Mouse (Mus musculus) embryonic stem cell, embryonic (primary cell): ENCODE measurements at regions not wholly inside any gene's neighbourhood (a gene's known extent, or its start where the extent isn't known, plus 50 kb on each side); places are given as distances from the start of the nearest gene placed in this dataset.

Source experiments
- CTCF ChIA-PET, 4 experiments: fragments of 300-600 bp in 2 of 4; fragments of 350-600 bp in 2 of 4; sonication (Branson Sonifier 250); formaldehyde crosslinking; loops; one replicate each; lab custom pipeline; 2022; ENCODE audit warnings: inconsistent platforms in 2 of 4; lab: Charles Lee
- POLR2A ChIA-PET, 4 experiments: fragments of 300-600 bp in 2 of 4; fragments of 350-600 bp in 2 of 4; sonication (Branson Sonifier 250); formaldehyde crosslinking; loops; one replicate each; lab custom pipeline; 2022; ENCODE audit warnings: antibody characterized with exemption in 4 of 4, inconsistent platforms in 1 of 4; lab: Charles Lee

- ChIA-PET CTCF (no interaction called here), POLR2A (no interaction called here)
Observed at GRCm38 (mm10) chr3:147968271-147968670, 1022.1 kb downstream of the Adgrl2 start.

GRCm38 (mm10) chr3:147967866-147968265 is 1022.5 kb downstream of the Adgrl2 start:
- POLR2A ChIA-PET, result interaction anchor here in 1 of 4 experiments (0.6 kb wide), 1 partner anchor 124 kb away, joined by 4 read pairs; no protein-coding TSS in a partner anchor
- CTCF ChIA-PET, result no interaction called here

- POLR2A ChIA-PET, result interaction anchor here in 1 of 4 experiments (0.6 kb wide), 1 partner anchor 123 kb away, joined by 4 read pairs; no protein-coding TSS in a partner anchor
Observed at GRCm38 (mm10) chr3:147967261-147967660, 1023.1 kb downstream of the Adgrl2 start.

GRCm38 (mm10) chr3:147966827-147967226 is 1023.5 kb downstream of the Adgrl2 start:
- CTCF ChIA-PET, result interaction anchor here in 1 of 4 experiments (0.6 kb wide), 2 partner anchors 29 to 37 kb away, joined by 3 read pairs; no protein-coding TSS in a partner anchor
- POLR2A ChIA-PET, result no interaction called here

More at GRCm38 (mm10) chr3:147967261-147967660, 1023.1 kb downstream of the Adgrl2 start:
- CTCF ChIA-PET, result interaction anchor here in 1 of 4 experiments (0.6 kb wide), 2 partner anchors 28 to 36 kb away, joined by 3 read pairs; no protein-coding TSS in a partner anchor

- ChIA-PET CTCF (interaction anchor here in 2 of 4 experiments (0.6 to 0.7 kb wide), 3 partner anchors 29 to 837 kb away, joined by 3 read pairs; no protein-coding TSS in a partner anchor), POLR2A (no interaction called here)
Observed at GRCm38 (mm10) chr3:147966379-147966778, 1024.0 kb downstream of the Adgrl2 start.

GRCm38 (mm10) chr3:147963698-147964476 is 1026.5 kb downstream of the Adgrl2 start:
- ChIA-PET CTCF (no interaction called here), POLR2A (interaction anchor here in 2 of 4 experiments (0.7 to 1.3 kb wide), 3 partner anchors 11 to 458 kb away, joined by 4 to 6 read pairs (median 5); no protein-coding TSS in a partner anchor)

GRCm38 (mm10) chr3:147948041-147948592 is 1042.2 kb downstream of the Adgrl2 start:
- POLR2A ChIA-PET, result no interaction called here
- CTCF ChIA-PET, result no interaction called here

- CTCF ChIA-PET, result no interaction called here
- POLR2A ChIA-PET, result no interaction called here
Observed at GRCm38 (mm10) chr3:147943314-147943713, 1047.0 kb downstream of the Adgrl2 start.

- CTCF ChIA-PET, result no interaction called here
- POLR2A ChIA-PET, result interaction anchor here in 1 of 4 experiments (0.8 kb wide), 1 partner anchor 11 kb away, joined by 3 read pairs; no protein-coding TSS in a partner anchor
Observed at GRCm38 (mm10) chr3:147930811-147931251, 1059.5 kb downstream of the Adgrl2 start.

- ChIA-PET POLR2A (interaction anchor here in 1 of 4 experiments (0.8 kb wide), 1 partner anchor 11 kb away, joined by 3 read pairs; no protein-coding TSS in a partner anchor), CTCF (no interaction called here)
Observed at GRCm38 (mm10) chr3:147920181-147920580, 1068.0 kb downstream of the Ttll7 start.

GRCm38 (mm10) chr3:147919701-147920100 is 1067.5 kb downstream of the Ttll7 start:
- ChIA-PET POLR2A (interaction anchor here in 1 of 4 experiments (0.8 kb wide), 1 partner anchor 11 kb away, joined by 3 read pairs; no protein-coding TSS in a partner anchor), CTCF (no interaction called here)

- ChIA-PET CTCF (no interaction called here), POLR2A (no interaction called here)
Observed at GRCm38 (mm10) chr3:147919146-147919545, 1067.0 kb downstream of the Ttll7 start.

- ChIA-PET POLR2A (no interaction called here), CTCF (no interaction called here)
Observed at GRCm38 (mm10) chr3:147896751-147897150, 1044.6 kb downstream of the Ttll7 start.

GRCm38 (mm10) chr3:147891682-147892081 is 1039.5 kb downstream of the Ttll7 start:
- ChIA-PET POLR2A (no interaction called here), CTCF (interaction anchor here in 1 of 4 experiments (0.6 kb wide), 1 partner anchor 11 kb away, joined by 3 read pairs; no protein-coding TSS in a partner anchor)

GRCm38 (mm10) chr3:147886261-147886893 is 1034.2 kb downstream of the Ttll7 start:
- POLR2A ChIA-PET, result no interaction called here
- CTCF ChIA-PET, result no interaction called here

- POLR2A ChIA-PET, result no interaction called here
- CTCF ChIA-PET, result no interaction called here
Observed at GRCm38 (mm10) chr3:147882936-147883645, 1030.9 kb downstream of the Ttll7 start.

GRCm38 (mm10) chr3:147878690-147879089 is 1026.5 kb downstream of the Ttll7 start:
- CTCF ChIA-PET, result no interaction called here
- POLR2A ChIA-PET, result no interaction called here

GRCm38 (mm10) chr3:147868281-147868680 is 1016.1 kb downstream of the Ttll7 start:
- CTCF ChIA-PET, result no interaction called here
- POLR2A ChIA-PET, result no interaction called here

- ChIA-PET CTCF (interaction anchor here in 1 of 4 experiments (0.6 kb wide), 1 partner anchor 681 kb away, joined by 3 read pairs; no protein-coding TSS in a partner anchor), POLR2A (no interaction called here)
Observed at GRCm38 (mm10) chr3:147853346-147853745, 1001.2 kb downstream of the Ttll7 start.
